Mouse (Mus musculus): ENCODE measurements around the gene Pdk2. TPM values are rescaled to one million over a fixed set of nuclear protein-coding genes. Genes with fewer than 3 reads are reported as not detected.

The Pdk2 gene
- polyA plus RNA-seq, 1 experiment = 220 TPM

DNA sequence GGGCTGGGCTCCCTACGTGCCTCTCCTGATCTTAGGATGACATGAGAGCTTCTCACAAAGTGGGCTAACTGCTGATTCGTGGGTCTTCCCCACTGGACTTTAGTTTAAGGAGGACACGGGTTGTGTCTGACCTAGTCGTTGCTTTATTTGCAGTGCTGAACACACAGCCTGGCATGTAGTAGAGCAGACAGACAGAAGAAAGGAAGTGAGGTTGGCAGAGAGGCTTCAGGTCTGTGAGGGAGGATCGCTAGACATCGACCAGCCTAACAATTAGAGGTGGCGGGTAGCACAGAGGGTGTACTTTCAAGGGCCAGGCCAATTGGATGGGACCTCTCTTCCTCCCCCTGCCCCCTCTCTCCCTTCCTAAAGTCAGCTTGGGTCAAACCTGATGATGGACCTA is 2.5 kb upstream of the Pdk2 start:
- H3K27ac ChIP-seq (ENCODE audit: control insufficient read depth, insufficient read depth, low read depth, low read length) = no peak overlapping the region

DNA sequence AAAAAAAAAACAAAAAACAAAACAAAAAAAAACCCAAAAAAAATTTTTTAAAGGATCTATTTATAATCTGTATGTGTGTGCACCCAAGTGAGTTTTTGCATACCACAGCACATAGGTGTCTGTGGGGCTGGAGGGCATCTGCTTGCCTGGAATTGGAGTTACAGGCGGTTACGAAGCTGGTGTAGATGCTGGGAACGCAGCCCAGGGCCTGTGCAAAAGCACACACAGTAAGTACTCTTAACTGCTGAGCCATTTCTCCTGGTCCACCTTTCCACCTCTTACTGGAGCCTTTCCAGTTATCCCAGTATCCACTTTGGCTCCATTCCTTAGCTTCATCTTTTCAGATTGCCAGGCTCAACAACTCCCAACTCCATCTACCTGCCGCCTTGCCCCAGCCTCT is 1.9 kb upstream of the Pdk2 start:
- Histone ChIP-seq H3K4me1 (ENCODE audit: control insufficient read depth, insufficient read depth, low read length) (peaks cover 16% of the 10 kb centered on the region), H3K4me3 (ENCODE audit: control insufficient read depth, low read depth, low read length) (no peak overlapping the region), H3K27me3 (ENCODE audit: control insufficient read depth, insufficient read depth, low read length) (no peaks in the 10 kb centered on the region), H3K27ac (ENCODE audit: control insufficient read depth, insufficient read depth, low read depth, low read length) (no peak overlapping the region), H3K36me3 (ENCODE audit: control insufficient read depth, insufficient read depth, low read length) (no peaks in the 10 kb centered on the region)
- TF ChIP-seq POLR2A (IDR thresholded peaks at IDR 0.05; ENCODE audit: control insufficient read depth, low read depth, low read length) (no peak), CTCF (IDR thresholded peaks at IDR 0.05; ENCODE audit: control insufficient read depth, insufficient read depth, insufficient replicate concordance, low read depth, low read length) (no peak)

More for the DNA sequence above, 2.5 kb upstream of the Pdk2 start:
- no peaks in the 10 kb centered on the region for H3K27me3 ChIP-seq (ENCODE audit: control insufficient read depth, insufficient read depth, low read length)
- H3K4me1 ChIP-seq (ENCODE audit: control insufficient read depth, insufficient read depth, low read length) = peaks cover 13% of the 10 kb centered on the region
- no peak for TF ChIP-seq POLR2A (IDR thresholded peaks at IDR 0.05; ENCODE audit: control insufficient read depth, low read depth, low read length)
- no peak for TF ChIP-seq CTCF (IDR thresholded peaks at IDR 0.05; ENCODE audit: control insufficient read depth, insufficient read depth, insufficient replicate concordance, low read depth, low read length)
- no peak overlapping the region for H3K4me3 ChIP-seq (ENCODE audit: control insufficient read depth, low read depth, low read length)
- H3K36me3 ChIP-seq (ENCODE audit: control insufficient read depth, insufficient read depth, low read length) = no peaks in the 10 kb centered on the region

DNA sequence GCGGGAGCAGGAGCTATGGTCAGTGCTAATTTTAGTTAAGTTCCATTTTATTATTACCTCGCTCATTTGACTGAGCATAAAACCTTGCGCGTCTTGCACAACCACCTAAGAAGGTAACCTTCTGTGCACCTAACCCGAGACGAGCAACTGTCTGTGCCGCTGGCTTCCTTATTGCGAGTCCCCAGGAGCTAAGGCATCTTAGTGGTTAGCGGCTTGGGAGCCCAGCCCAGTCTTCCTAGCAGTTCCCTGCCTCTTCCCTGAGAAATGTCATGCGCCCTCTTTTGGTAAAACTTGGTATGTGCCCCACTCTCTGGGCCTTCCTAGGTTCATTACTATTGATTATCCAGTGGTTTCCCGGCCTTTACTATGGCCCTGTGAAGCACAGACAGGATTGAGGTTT is 942 bp upstream of the Pdk2 start:
- no peak for TF ChIP-seq POLR2A (IDR thresholded peaks at IDR 0.05; ENCODE audit: control insufficient read depth, low read depth, low read length)
- peak; percentile 34; the same call in 1 of the 2 replicates for TF ChIP-seq CTCF (IDR thresholded peaks at IDR 0.05; ENCODE audit: control insufficient read depth, insufficient read depth, insufficient replicate concordance, low read depth, low read length)
- Histone ChIP-seq H3K27ac (ENCODE audit: control insufficient read depth, insufficient read depth, low read depth, low read length) (no peak overlapping the region), H3K36me3 (ENCODE audit: control insufficient read depth, insufficient read depth, low read length) (no peaks in the 10 kb centered on the region), H3K4me3 (ENCODE audit: control insufficient read depth, low read depth, low read length) (peak overlapping the region; percentile 71), H3K4me1 (ENCODE audit: control insufficient read depth, insufficient read depth, low read length) (peaks cover 16% of the 10 kb centered on the region), H3K27me3 (ENCODE audit: control insufficient read depth, insufficient read depth, low read length) (no peaks in the 10 kb centered on the region)

GRCm38 (mm10) chr11:95040491-95041138 is 539 bp downstream of the Pdk2 start:
- Histone ChIP-seq H3K27me3 (ENCODE audit: control insufficient read depth, insufficient read depth, low read length) (no peaks in the 10 kb centered on the region), H3K27ac (ENCODE audit: control insufficient read depth, insufficient read depth, low read depth, low read length) (peak overlapping the region; percentile 62), H3K36me3 (ENCODE audit: control insufficient read depth, insufficient read depth, low read length) (no peaks in the 10 kb centered on the region), H3K4me3 (ENCODE audit: control insufficient read depth, low read depth, low read length) (peak overlapping the region; percentile 94), H3K4me1 (ENCODE audit: control insufficient read depth, insufficient read depth, low read length) (peaks cover 16% of the 10 kb centered on the region)
- TF ChIP-seq CTCF (IDR thresholded peaks at IDR 0.05; ENCODE audit: control insufficient read depth, insufficient read depth, insufficient replicate concordance, low read depth, low read length) (no peak), POLR2A (IDR thresholded peaks at IDR 0.05; ENCODE audit: control insufficient read depth, low read depth, low read length) (no peak)

DNA sequence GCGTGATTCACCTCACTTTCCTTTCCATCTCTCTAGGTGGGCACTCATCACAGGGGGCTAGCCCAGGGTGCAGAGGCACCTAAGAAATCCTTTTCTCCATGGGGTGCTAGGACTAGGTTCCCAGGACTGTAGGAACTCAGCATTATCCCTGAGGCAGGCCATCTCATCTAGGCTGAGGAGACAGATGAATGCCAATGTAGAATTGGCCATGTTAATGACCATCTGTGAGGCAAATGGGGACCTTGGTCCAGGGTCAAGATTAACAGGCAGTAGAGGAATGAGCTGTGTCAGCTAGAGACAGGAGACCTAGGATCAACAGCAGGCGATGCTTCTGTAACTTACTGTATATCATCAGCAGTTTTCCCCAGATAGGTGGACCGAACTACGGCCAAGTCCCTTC is 1.4 kb downstream of the Pdk2 start:
- Histone ChIP-seq H3K4me3 (ENCODE audit: control insufficient read depth, low read depth, low read length) (peak overlapping the region; percentile 94), H3K27me3 (ENCODE audit: control insufficient read depth, insufficient read depth, low read length) (no peaks in the 10 kb centered on the region), H3K27ac (ENCODE audit: control insufficient read depth, insufficient read depth, low read depth, low read length) (peak overlapping the region; percentile 51; the same call in 1 of the 2 replicates), H3K4me1 (ENCODE audit: control insufficient read depth, insufficient read depth, low read length) (peaks cover 16% of the 10 kb centered on the region), H3K36me3 (ENCODE audit: control insufficient read depth, insufficient read depth, low read length) (no peaks in the 10 kb centered on the region)
- TF ChIP-seq CTCF (IDR thresholded peaks at IDR 0.05; ENCODE audit: control insufficient read depth, insufficient read depth, insufficient replicate concordance, low read depth, low read length) (no peak), POLR2A (IDR thresholded peaks at IDR 0.05; ENCODE audit: control insufficient read depth, low read depth, low read length) (no peak)

GRCm38 (mm10) chr11:95038818-95039655 is 2.1 kb downstream of the Pdk2 start:
- Histone ChIP-seq H3K36me3 (ENCODE audit: control insufficient read depth, insufficient read depth, low read length) (no peaks in the 10 kb centered on the region), H3K4me1 (ENCODE audit: control insufficient read depth, insufficient read depth, low read length) (peaks cover 16% of the 10 kb centered on the region), H3K27me3 (ENCODE audit: control insufficient read depth, insufficient read depth, low read length) (no peaks in the 10 kb centered on the region), H3K27ac (ENCODE audit: control insufficient read depth, insufficient read depth, low read depth, low read length) (peak overlapping the region; percentile 54; the same call in 1 of the 2 replicates), H3K4me3 (ENCODE audit: control insufficient read depth, low read depth, low read length) (no peak overlapping the region)
- TF ChIP-seq POLR2A (IDR thresholded peaks at IDR 0.05; ENCODE audit: control insufficient read depth, low read depth, low read length) (no peak), CTCF (IDR thresholded peaks at IDR 0.05; ENCODE audit: control insufficient read depth, insufficient read depth, insufficient replicate concordance, low read depth, low read length) (no peak)

- no peak overlapping the region for H3K4me3 ChIP-seq (ENCODE audit: control insufficient read depth, low read depth, low read length)
- H3K27me3 ChIP-seq (ENCODE audit: control insufficient read depth, insufficient read depth, low read length) = no peaks in the 10 kb centered on the region
- no peak overlapping the region for H3K27ac ChIP-seq (ENCODE audit: control insufficient read depth, insufficient read depth, low read depth, low read length)
- no peaks in the 10 kb centered on the region for H3K36me3 ChIP-seq (ENCODE audit: control insufficient read depth, insufficient read depth, low read length)
- TF ChIP-seq CTCF (IDR thresholded peaks at IDR 0.05; ENCODE audit: control insufficient read depth, insufficient read depth, insufficient replicate concordance, low read depth, low read length) = no peak
- no peak for TF ChIP-seq POLR2A (IDR thresholded peaks at IDR 0.05; ENCODE audit: control insufficient read depth, low read depth, low read length)
- H3K4me1 ChIP-seq (ENCODE audit: control insufficient read depth, insufficient read depth, low read length) = peaks cover 16% of the 10 kb centered on the region
Observed at GRCm38 (mm10) chr11:95038156-95038817, 2.9 kb downstream of the Pdk2 start.

All from testis, adult 2 months (tissue).